Mouse (Mus musculus) Patski (cell line): ENCODE data around the gene Lrrn4. TPM values are rescaled to one million over a fixed set of nuclear protein-coding genes. Genes with fewer than 3 reads are reported as not detected.

Experiments used
- ATAC-seq: fragments of 100-300 bp; one replicate; pipeline ENCODE4 v1.8.0; 2021
- CTCF ChIA-PET: fragments of 350-600 bp; sonication (Branson Sonifier 250); formaldehyde crosslinking; loops from one replicate; lab custom pipeline; 2022; ENCODE audit warnings: inconsistent platforms; lab: Charles Lee
- POLR2A ChIA-PET: fragments of 350-600 bp; sonication (Branson Sonifier 250); formaldehyde crosslinking; loops from one replicate; lab custom pipeline; 2022; ENCODE audit warnings: antibody characterized with exemption, inconsistent platforms; lab: Charles Lee
- DNase-seq: peaks from one replicate; pipeline ENCODE4 v3.0.0-alpha.2; 2011; ENCODE audit warnings: low read depth, low spot score
- H3K27me3 ChIP-seq: fragments of 371-371 bp; one replicate; pipeline ENCODE4 v1.5.1; 2021
- CTCF ChIP-seq: fragments of 100-300 bp; IDR thresholded peaks from one replicate; pipeline ENCODE4 v1.5.1; 2021
- in situ Hi-C: fragments of 300-500 bp; cut with MboI; formaldehyde crosslinking; loops from 3 replicates; pipeline ENCODE4 v1.11.1; 2018; ENCODE audit warnings: low pct_unique_long_range_greater_than_20kb, mixed read lengths
- polyA plus RNA-seq: library from polyadenylated mRNA; unstranded; gene quantifications from one replicate; pipeline ENCODE4 v1.2.3, GENCODE M21; 2021

Gene Lrrn4
- not detected for polyA plus RNA-seq

GRCm38 (mm10) chr2:132880844-132881645 lies at the start of gene Lrrn4:
Lrrn4 (minus strand) TSS chr2:132880891.
- POLR2A ChIA-PET, result no interaction called here
- TF ChIP-seq CTCF, result no peak
- ATAC-seq, result no peak
- in situ Hi-C loops, result no loop called here
- DNase-seq, result no peak
- peaks cover 33% of the 10 kb centered on the region for H3K27me3 ChIP-seq
- CTCF ChIA-PET, result interaction anchor here (0.8 to 1.3 kb wide), 3 partner anchors 13 to 503 kb away, joined by 3 read pairs; no protein-coding TSS in a partner anchor

DNA sequence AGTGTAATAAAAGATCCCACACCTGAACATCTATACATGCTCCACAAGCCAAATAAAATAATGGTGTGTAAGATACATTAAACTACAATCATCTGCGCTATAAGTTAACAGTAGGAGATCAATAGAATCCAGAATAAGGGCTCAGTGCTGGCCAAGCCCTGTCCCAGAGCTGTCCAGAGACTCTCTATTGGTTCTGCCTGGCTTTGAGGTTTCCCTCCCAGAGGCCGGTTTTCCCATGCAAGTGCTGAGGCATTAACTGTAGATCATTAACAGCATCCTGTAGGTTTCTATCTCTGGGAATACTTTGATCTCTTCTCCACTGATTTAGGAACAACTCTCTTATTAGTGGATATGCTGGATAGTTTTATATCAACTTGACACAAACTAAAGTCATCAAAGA lies 48.3 kb upstream of the Lrrn4 start:
- CTCF ChIA-PET, result no interaction called here
- TF ChIP-seq CTCF, result no peak
- in situ Hi-C loops, result no loop called here
- POLR2A ChIA-PET, result no interaction called here
- H3K27me3 ChIP-seq, result peaks cover 5% of the 10 kb centered on the region
- no peak for DNase-seq
- no peak for ATAC-seq

DNA sequence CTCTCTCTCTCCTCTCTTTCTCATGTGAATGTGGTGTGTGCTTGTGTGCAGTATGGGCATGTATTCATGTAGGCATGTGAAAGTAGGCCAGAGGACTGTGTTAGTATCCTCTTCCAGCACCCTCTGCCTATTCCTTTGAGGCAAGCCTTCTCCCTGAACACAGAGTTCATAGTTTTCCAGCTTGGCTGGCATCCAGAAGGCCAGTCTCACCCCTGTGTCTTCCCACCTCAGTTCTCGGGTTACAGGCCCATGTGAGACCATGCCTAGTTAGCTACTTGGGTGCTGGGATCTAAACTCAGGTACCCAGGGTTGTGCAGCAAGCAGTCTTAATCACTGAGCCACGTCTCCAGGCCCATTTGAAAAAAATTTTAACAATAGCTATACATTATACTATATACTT lies 47.2 kb upstream of the Lrrn4 start:
- ChIA-PET CTCF (no interaction called here), POLR2A (no interaction called here)
- in situ Hi-C loops, result no loop called here
- DNase-seq, result no peak
- ATAC-seq, result no peak
- peaks cover 5% of the 10 kb centered on the region for H3K27me3 ChIP-seq
- no peak for TF ChIP-seq CTCF

DNA sequence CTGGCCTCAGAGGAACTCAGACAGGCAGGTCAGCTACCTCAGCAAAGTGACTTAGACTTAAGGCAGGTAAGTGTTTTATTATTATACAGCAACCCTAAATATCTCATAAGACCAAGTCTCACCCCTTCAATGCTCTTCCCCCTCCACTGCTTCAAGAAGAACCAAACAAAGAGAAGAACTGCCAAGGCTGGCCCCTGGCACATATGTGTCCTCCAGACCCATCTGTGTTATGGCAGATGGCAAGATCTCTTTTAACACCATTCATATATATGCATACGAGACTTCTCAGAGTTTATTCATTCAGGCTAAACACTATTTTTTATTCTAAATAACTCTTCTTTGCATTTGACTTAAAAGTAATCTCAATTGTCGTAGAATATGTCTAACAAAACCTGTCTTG lies 46.6 kb upstream of the Lrrn4 start:
- in situ Hi-C loops, result no loop called here
- no peak for TF ChIP-seq CTCF
- no peak for ATAC-seq
- ChIA-PET CTCF (no interaction called here), POLR2A (no interaction called here)
- DNase-seq, result no peak
- peaks cover 5% of the 10 kb centered on the region for H3K27me3 ChIP-seq

- CTCF ChIA-PET, result no interaction called here
- peaks cover 5% of the 10 kb centered on the region for H3K27me3 ChIP-seq
- DNase-seq (no peak), ATAC-seq (peak; percentile 51)
- POLR2A ChIA-PET, result no interaction called here
- TF ChIP-seq CTCF, result no peak
- in situ Hi-C loops, result loop anchor here (25.0 kb wide), 1 partner anchor 611 kb away; no protein-coding TSS in a partner anchor
These were observed 42.8 kb upstream of the Lrrn4 start for GRCm38 (mm10) chr2:132923290-132924085.

DNA sequence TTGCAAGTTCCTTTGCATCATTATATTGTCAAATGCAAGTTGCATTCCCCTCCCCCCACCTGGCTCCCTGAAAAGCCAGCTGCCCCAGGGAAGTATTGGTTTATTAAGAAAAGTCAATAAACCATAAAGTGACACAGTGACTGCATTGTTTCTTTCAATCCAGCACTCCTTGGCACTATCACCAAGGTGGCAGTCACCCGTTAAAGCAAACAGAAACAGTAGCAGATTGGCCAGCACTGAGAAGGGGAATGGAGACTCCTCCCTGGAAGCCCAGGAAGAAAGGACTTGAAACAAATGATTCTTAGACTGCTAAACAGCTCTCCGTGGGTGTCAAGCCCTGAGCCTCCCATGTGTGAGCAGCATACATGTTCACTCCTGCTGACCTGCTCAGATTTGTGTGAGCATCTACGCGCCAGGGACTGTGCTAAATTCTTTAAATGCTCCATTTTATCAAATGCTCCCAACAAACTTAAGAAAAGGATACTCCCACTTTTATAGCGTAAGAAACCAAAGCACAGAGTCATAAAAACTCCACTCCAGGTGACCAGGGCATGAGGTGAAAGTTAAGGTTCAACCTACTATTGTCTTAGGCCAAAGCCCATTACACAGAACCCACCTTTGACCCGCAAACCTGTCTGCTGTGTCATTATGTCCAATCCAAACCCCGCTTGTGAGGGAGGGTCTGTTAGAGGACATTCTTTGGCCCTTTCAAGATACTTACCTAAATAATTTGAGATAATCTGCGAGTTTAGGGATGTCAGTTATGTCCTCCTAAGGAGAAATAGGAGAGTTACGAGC lies 41.6 kb upstream of the Lrrn4 start:
- in situ Hi-C loops, result loop anchor here (25.0 kb wide), 1 partner anchor 610 kb away; no protein-coding TSS in a partner anchor
- CTCF ChIA-PET, result no interaction called here
- ATAC-seq (no peak), DNase-seq (no peak)
- H3K27me3 ChIP-seq, result peaks cover 5% of the 10 kb centered on the region
- no peak for TF ChIP-seq CTCF
- POLR2A ChIA-PET, result no interaction called here

DNA sequence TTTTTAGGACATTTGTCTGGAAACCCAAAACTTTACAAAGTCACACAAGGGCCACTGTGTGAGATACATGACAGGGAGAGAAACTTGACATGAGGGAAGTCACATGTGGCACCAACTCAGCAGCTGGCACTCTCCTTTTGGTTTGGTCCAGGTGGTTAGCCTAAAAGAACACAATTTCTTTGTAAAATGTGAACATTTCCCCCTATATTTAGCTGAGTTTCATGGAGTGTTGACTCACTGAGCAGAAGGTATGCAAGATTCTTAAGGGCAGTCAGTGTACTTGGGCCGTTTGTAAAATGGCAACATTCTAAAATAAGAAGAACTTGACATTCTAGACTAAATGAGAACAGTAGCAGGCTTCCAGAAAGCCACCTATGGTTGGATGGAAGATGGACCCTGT lies 34.1 kb upstream of the Lrrn4 start:
- in situ Hi-C loops, result loop anchor here (25.0 kb wide), 1 partner anchor 602 kb away; no protein-coding TSS in a partner anchor
- POLR2A ChIA-PET, result no interaction called here
- CTCF ChIA-PET, result no interaction called here
- no peak for TF ChIP-seq CTCF
- ATAC-seq (no peak), DNase-seq (no peak)
- no peaks in the 10 kb centered on the region for H3K27me3 ChIP-seq

DNA sequence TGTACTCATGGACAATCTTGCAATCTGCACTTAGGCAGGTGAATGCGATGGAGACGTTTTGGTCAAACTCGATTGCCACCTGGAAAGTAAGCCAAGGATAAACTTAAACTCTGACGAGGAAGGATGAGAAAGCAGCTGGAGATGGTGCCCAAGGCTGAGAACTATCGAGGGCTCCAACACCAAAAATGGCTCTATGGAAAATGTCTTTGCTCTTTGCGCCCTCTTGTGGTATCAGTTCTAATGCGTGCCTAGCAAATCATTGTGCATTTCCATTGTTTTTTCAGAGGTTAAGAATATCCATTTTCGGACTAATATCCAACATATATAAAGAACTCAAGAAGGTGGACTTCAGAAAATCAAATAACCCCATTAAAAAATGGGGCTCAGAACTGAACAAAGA lies 26.1 kb upstream of the Lrrn4 start:
- POLR2A ChIA-PET, result no interaction called here
- CTCF ChIA-PET, result interaction anchor here (1.4 to 1.7 kb wide), 2 partner anchors 52 to 391 kb away, joined by 3 to 5 read pairs; no protein-coding TSS in a partner anchor
- DNase-seq, result no peak
- peak; percentile 64 for TF ChIP-seq CTCF
- ATAC-seq, result no peak
- in situ Hi-C loops, result loop anchor here (10.0 to 25.0 kb wide), 2 partner anchors 202 to 594 kb away; no protein-coding TSS in a partner anchor
- no peaks in the 10 kb centered on the region for H3K27me3 ChIP-seq

DNA sequence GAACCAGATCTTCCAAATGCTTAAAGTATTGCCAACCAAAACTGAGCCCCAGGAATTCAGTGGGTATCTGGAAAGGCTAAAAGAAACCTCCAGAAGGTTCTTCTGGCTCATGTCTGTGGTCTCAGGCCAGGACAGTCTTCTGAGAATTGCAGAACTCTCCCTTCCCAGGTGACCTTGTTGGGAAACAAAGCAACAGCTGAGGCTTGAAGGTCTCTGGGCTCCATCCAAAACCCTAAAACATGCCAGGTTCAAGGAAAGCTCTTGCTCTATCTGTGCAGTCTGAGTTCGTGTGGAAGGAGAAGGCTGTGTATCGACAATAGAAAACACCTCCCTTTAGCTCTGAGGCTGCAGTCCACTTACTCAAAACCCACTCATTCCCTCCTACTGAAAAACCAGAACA lies 24.3 kb upstream of the Lrrn4 start:
- ATAC-seq, result no peak
- no peak for DNase-seq
- TF ChIP-seq CTCF, result no peak
- ChIA-PET POLR2A (no interaction called here), CTCF (interaction anchor here (1.4 to 1.7 kb wide), 2 partner anchors 50 to 389 kb away, joined by 3 to 5 read pairs; no protein-coding TSS in a partner anchor)
- H3K27me3 ChIP-seq, result no peaks in the 10 kb centered on the region
- in situ Hi-C loops, result loop anchor here (5.0 to 25.0 kb wide), 4 partner anchors 58 to 593 kb away; partner anchors contain the start of gene Crls1

DNA sequence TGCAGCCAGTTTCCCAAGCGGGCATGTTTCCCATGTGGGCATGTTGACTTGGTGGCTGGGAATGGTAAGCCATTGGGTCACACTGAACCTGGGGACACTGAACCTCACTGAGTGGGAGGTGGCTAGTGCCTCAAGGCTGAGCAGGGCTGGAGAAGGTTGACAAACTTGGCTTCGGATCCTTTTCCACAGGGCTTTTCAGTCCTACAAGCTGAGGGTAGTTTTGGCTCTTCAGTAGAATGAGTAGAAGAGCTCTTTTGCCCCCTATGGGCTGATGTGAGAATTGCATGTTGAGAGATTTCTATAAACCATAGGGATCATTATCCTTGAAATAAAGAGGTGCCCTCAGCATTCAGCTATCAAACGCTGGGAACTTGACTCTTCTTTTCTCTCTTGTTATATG lies 22.8 kb upstream of the Lrrn4 start:
- TF ChIP-seq CTCF, result peak; percentile 78
- no peaks in the 10 kb centered on the region for H3K27me3 ChIP-seq
- ATAC-seq (peak; percentile 64), DNase-seq (peak; percentile 22)
- in situ Hi-C loops, result loop anchor here (5.0 to 25.0 kb wide), 4 partner anchors 56 to 591 kb away; partner anchors contain the start of gene Crls1
- ChIA-PET CTCF (interaction anchor here (0.9 to 3.3 kb wide), 14 partner anchors 8 to 387 kb away, joined by 3 to 22 read pairs (median 4); partner anchors contain the start of gene Crls1), POLR2A (no interaction called here)
